Mouse (Mus musculus): Measurements from ENCODE around the gene Krt10.

DNA sequence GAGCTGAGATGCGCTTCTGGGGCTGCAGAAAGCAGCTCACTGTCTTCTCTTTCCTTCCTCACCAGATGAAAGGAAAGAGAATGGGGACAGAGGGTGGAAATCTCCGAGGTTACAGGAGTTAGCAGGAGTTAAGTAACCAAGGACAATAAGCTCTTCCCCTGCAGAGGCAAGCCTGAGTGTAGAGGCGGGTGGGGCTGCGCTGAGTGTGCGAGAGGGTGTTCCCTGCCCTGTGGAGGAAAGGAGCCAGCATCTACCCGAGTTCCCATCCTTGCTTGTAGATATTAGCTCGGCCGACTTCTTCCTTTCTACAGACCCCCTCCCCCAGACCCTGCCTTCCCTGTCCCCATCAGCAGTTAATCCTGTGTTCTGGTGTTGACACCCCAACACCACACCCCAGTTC lies 9.7 kb upstream of the Krt10 start:
- no peak for TF ChIP-seq POLR2A (IDR thresholded peaks at IDR 0.05; ENCODE audit: control insufficient read depth, low read depth, low read length)
- TF ChIP-seq CTCF (IDR thresholded peaks at IDR 0.05; ENCODE audit: control insufficient read depth, insufficient read depth, insufficient replicate concordance, low read depth, low read length): no peak
